Mouse (Mus musculus): ENCODE measurements around the gene Arid4a.

- TF ChIP-seq GATA1 (IDR thresholded peaks at IDR 0.05; ENCODE audit: borderline replicate concordance, low read length) (no peak), FLI1 (IDR thresholded peaks at IDR 0.05; ENCODE audit: low read length) (no peak)
Measured at GRCm38 (mm10) chr12:71123286-71123685, 107.5 kb downstream of the Arid4a start.

Measured in megakaryocyte, embryonic 14.5 days (primary cell).